10 mouse cellular contexts compared by ENCODE assay signal in genomic region chr5:135274663-135275396, GRCm38 (mm10). TPM values are rescaled to one million over a fixed set of nuclear protein-coding genes. Genes with fewer than 3 reads are reported as not detected.
DNase-seq lines count a peak whose midpoint lies in the region; ATAC-seq and TF ChIP-seq lines count a peak whose summit lies in the region.
"Had no signal": no experiment of that assay in that cellular context is flagged by ENCODE, and none has a peak within 500 bp of the region (broad histone marks: within the 10 kb centered on the region; RNA-seq: fewer than 3 reads in every experiment).

No protein-coding gene starts in this region.

- peak overlapping the region; percentile 43 for H3K4me3 ChIP-seq in heart, embryonic 10.5 days
- peak overlapping the region; percentile 10 to 20; a peak in 3 of 4 replicates for H3K4me3 ChIP-seq in heart, embryonic 14.5 days (ENCODE audit: control insufficient read depth in 1 of 2, insufficient read depth in 1 of 2, low read depth in 1 of 2, low read length in 2 of 2)
- peak overlapping the region; percentile 39 for H3K4me3 ChIP-seq in midbrain, embryonic 10.5 days

- peaks cover 21% of the 10 kb centered on the region for H3K27me3 ChIP-seq in heart, embryonic 10.5 days (ENCODE audit: insufficient read depth, poor library complexity, severe bottlenecking)
- peaks cover 17% of the 10 kb centered on the region for H3K27me3 ChIP-seq in Patski
- no peaks in the 10 kb centered on the region for H3K27me3 ChIP-seq in heart, embryonic 14.5 days (ENCODE audit: control insufficient read depth, insufficient read depth, low read length)
- H3K27me3 ChIP-seq in midbrain, embryonic 10.5 days (ENCODE audit: low read depth, poor library complexity, severe bottlenecking): peaks cover 34% of the 10 kb centered on the region

- H3K9ac ChIP-seq in heart, embryonic 14.5 days (ENCODE audit: low read length): peak overlapping the region; percentile 49

- H3K27ac ChIP-seq in heart, embryonic 10.5 days: peak overlapping the region; percentile 79
- peak overlapping the region; percentile 7 to 60; a peak in 3 of 4 replicates for H3K27ac ChIP-seq in heart, embryonic 14.5 days (replicated peaks in 1 of 2; ENCODE audit: control insufficient read depth in 1 of 2, insufficient read depth in 1 of 2, low read depth in 2 of 2, low read length in 2 of 2)
- peak overlapping the region; percentile 81 for H3K27ac ChIP-seq in midbrain, embryonic 10.5 days (replicated peaks)

- POLR2A ChIA-PET in Patski (lab: Charles Lee): interaction anchor here (0.6 kb wide), 1 partner anchor 116 kb away, joined by 3 read pairs; no protein-coding TSS in a partner anchor

- peak overlapping the region; percentile 55 for H3K4me2 ChIP-seq in heart, embryonic 14.5 days (ENCODE audit: low read length)

- WGBS in heart, embryonic 10.5 days: 17% methylated on average over 15 of the region's 15 CpGs
- 22% methylated on average over 15 of the region's 15 CpGs for WGBS in heart, embryonic 14.5 days
- 12% methylated on average over 15 of the region's 15 CpGs for WGBS in midbrain, embryonic 10.5 days

- intact Hi-C loops in heart, postnatal 25 days (cut with DNase I): no loop called here

- TF ChIP-seq CTCF in Patski (IDR thresholded peaks at IDR 0.05): no peak

- peak; percentile 14 for ATAC-seq in Patski
- ATAC-seq in heart, embryonic 14.5 days (ENCODE audit: insufficient number of reproducible peaks, insufficient read depth, low FRiP score, low read depth): no peak

- CTCF ChIA-PET in Patski (lab: Charles Lee): interaction anchor here (1.1 kb wide), 1 partner anchor 48 kb away, joined by 3 read pairs; no protein-coding TSS in a partner anchor

- peaks cover 26% of the 10 kb centered on the region for H3K4me1 ChIP-seq in heart, embryonic 10.5 days
- H3K4me1 ChIP-seq in heart, embryonic 14.5 days (ENCODE audit: control insufficient read depth in 2 of 2, insufficient read depth in 2 of 2, low read length in 2 of 2): peaks cover 17 to 22% of the 10 kb centered on the region in 2 experiments
- peaks cover 41% of the 10 kb centered on the region for H3K4me1 ChIP-seq in midbrain, embryonic 10.5 days

- in situ Hi-C loops in Patski (cut with MboI; ENCODE audit: low pct_unique_long_range_greater_than_20kb): no loop called here

- H3K36me3 ChIP-seq in heart, embryonic 10.5 days: no peaks in the 10 kb centered on the region
- no peaks in the 10 kb centered on the region for H3K36me3 ChIP-seq in heart, embryonic 14.5 days (ENCODE audit: control insufficient read depth, insufficient read depth, low read length)
- no peaks in the 10 kb centered on the region for H3K36me3 ChIP-seq in midbrain, embryonic 10.5 days

- no peaks in the 10 kb centered on the region for H3K9me3 ChIP-seq in heart, embryonic 10.5 days
- H3K9me3 ChIP-seq in heart, embryonic 14.5 days (ENCODE audit: control insufficient read depth, low read length): no peaks in the 10 kb centered on the region
- no peaks in the 10 kb centered on the region for H3K9me3 ChIP-seq in midbrain, embryonic 10.5 days (replicated peaks)

- no peak for DNase-seq in heart, embryonic 10.5 days (ENCODE audit: low spot score)
- no peak for DNase-seq in heart, postnatal 25 days (ENCODE audit: low spot score)
- no peak for DNase-seq in Patski (ENCODE audit: low read depth, low spot score)
- peak; percentile 46 for DNase-seq in midbrain, embryonic 10.5 days (ENCODE audit: low spot score)
- DNase-seq in adrenal gland, postnatal 4 days (ENCODE audit: low spot score in 2 of 2): no peak
- no peak for DNase-seq in T-cell, adult 2 months (ENCODE audit: low spot score)
- no peak for DNase-seq in urinary bladder, postnatal 4 days (ENCODE audit: low spot score in 2 of 2)
- DNase-seq: cerebellum, adult 11 months; kidney, postnatal 25 days had no signal

RNA-seq across cellular contexts. Expression of gene Fzd9, which starts 23.8 kb away (rescaled TPM):
- 4.5 and 7.2 TPM in 2 replicates for polyA plus RNA-seq in heart, embryonic 10.5 days (2016; fragmentation: Nextera tagmentation; extraction: Ambion mirVana)
- under 1 TPM; 0.61 to 0.73 TPM for total RNA-seq in heart, postnatal 25 days (2021)
- polyA plus RNA-seq in Patski (2021): 0.39 TPM
- 5.2 and 5.8 TPM in 2 replicates for polyA plus RNA-seq in heart, embryonic 14.5 days (2014; fragmentation: Nextera tagmentation; extraction: Ambion mirVana)
- polyA plus RNA-seq in midbrain, embryonic 10.5 days (2016; fragmentation: Nextera tagmentation; extraction: Ambion mirVana): 15.5 and 16.0 TPM in 2 replicates
- 1 to 10 TPM; 2.6 to 2.8 TPM for total RNA-seq in adrenal gland, postnatal 4 days (2021)
